Mouse (Mus musculus): Measurements from ENCODE around the gene Fig4.

The Fig4 gene

GRCm38 (mm10) chr10:41151021-41151420 is 152.0 kb downstream of the Fig4 start:
- 0 out of 2 replicates have a peak, but pooled peaks have one; percentile 46 for ATAC-seq (ENCODE audit: insufficient number of reproducible peaks, low FRiP score, low TSS enrichment)

GRCm38 (mm10) chr10:41150496-41150895 is 152.6 kb downstream of the Fig4 start:
- no peak for ATAC-seq (ENCODE audit: insufficient number of reproducible peaks, low FRiP score, low TSS enrichment)

- no peak for ATAC-seq (ENCODE audit: insufficient number of reproducible peaks, low FRiP score, low TSS enrichment)
Observed at GRCm38 (mm10) chr10:41149307-41149706, 153.8 kb downstream of the Fig4 start.

- no peak for ATAC-seq (ENCODE audit: insufficient number of reproducible peaks, low FRiP score, low TSS enrichment)
Observed at GRCm38 (mm10) chr10:41146141-41146540, 156.9 kb downstream of the Fig4 start.

Measured in cerebellum, adult (tissue).